Mouse (Mus musculus) kidney, adult 2 months (tissue): ENCODE measurements around the gene Lyg1. TPM values are rescaled to one million over a fixed set of nuclear protein-coding genes. Genes with fewer than 3 reads are reported as not detected.

ENCODE experiments used
- DNase-seq: peaks from one replicate; pipeline ENCODE4 v3.0.0; 2021
- H3K27ac ChIP-seq: fragments of 200-500 bp; 2 replicates; pipeline ENCODE4 v1.5.1; 2012; ENCODE audit warnings: low read depth, low read length, control low read depth, inconsistent platforms; ENCODE audit not compliant: insufficient read depth
- H3K27me3 ChIP-seq: fragments of 200-500 bp; replicated peaks from 2 replicates; pipeline ENCODE4 v1.6.1; 2012; ENCODE audit warnings: mild to moderate bottlenecking, moderate library complexity, low read length, inconsistent platforms; ENCODE audit not compliant: control insufficient read depth, insufficient read depth
- H3K36me3 ChIP-seq: fragments of 200-500 bp; 2 replicates; pipeline ENCODE4 v1.6.1; 2012; ENCODE audit warnings: mild to moderate bottlenecking, moderate library complexity, low read length, inconsistent platforms; ENCODE audit not compliant: control insufficient read depth, insufficient read depth
- H3K4me1 ChIP-seq: fragments of 200-500 bp; 2 replicates; pipeline ENCODE4 v1.6.1; 2011; ENCODE audit warnings: low read length; ENCODE audit not compliant: control insufficient read depth, insufficient read depth
- H3K4me3 ChIP-seq: fragments of 200-500 bp; 2 replicates; pipeline ENCODE4 v1.5.1; 2011; ENCODE audit warnings: mild to moderate bottlenecking, low read depth, low read length, control low read depth; ENCODE audit not compliant: insufficient read depth
- CTCF ChIP-seq: fragments of 200-500 bp; conservative IDR thresholded peaks from 2 replicates; pipeline ENCODE4 v1.5.1; 2011; ENCODE audit warnings: low read depth, mild to moderate bottlenecking, control low read depth, low read length, moderate library complexity, mixed read lengths; ENCODE audit not compliant: insufficient read depth, insufficient read length
- POLR2A ChIP-seq: fragments of 200-500 bp; IDR thresholded peaks from one replicate; pipeline ENCODE4 v1.6.1; 2011; ENCODE audit warnings: low read depth, low read length, control low read depth
- WGBS: fragments of 180-500 bp; shearing (Covaris S2); methylation state at CpG from one replicate; pipeline ENCODE4 v1.1.7; 2018; 5-methylcytosine and 5-hydroxymethylcytosine counted together
- polyA plus RNA-seq: library from polyadenylated mRNA; depleted of rRNA; stranded (reverse); fragments of >200 nt; gene quantifications from 2 replicates; pipeline ENCODE4 v1.2.3, GENCODE M21; 2012

The Lyg1 gene
- polyA plus RNA-seq, 1 experiment = not detected

DNA sequence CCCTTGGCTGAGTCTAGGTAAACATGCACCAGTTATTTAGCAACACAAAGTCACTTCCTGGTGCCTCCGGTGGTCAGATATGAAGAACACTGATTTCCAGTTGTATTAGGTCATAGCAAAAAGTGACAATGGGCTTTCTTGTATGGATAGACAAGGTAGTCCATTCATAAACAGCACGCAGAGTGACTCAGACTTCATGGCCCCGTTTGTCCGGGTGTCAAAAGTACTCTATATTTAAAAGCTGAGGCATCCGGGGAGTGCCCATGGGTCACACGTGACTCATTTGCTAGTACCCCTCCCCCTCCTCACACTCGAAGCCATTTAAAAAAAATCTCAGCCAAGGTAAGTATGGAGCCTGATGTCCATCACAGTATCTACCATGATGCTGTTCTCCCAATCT lies 2.8 kb downstream of the Lyg1 start:
- 79% methylated on average over 7 of the region's 7 CpGs for WGBS
- no peak for TF ChIP-seq POLR2A
- TF ChIP-seq CTCF = no peak
- Histone ChIP-seq H3K4me3 (no peak overlapping the region), H3K36me3 (no peaks in the 10 kb centered on the region), H3K27ac (no peak overlapping the region), H3K27me3 (no peaks in the 10 kb centered on the region), H3K4me1 (no peaks in the 10 kb centered on the region)
- no peak for DNase-seq

- no peak overlapping the region for H3K27ac ChIP-seq
- TF ChIP-seq POLR2A (no peak), CTCF (no peak)
- no peaks in the 10 kb centered on the region for H3K27me3 ChIP-seq
- 92% methylated on average over 2 of the region's 2 CpGs for WGBS
- H3K4me3 ChIP-seq = no peak overlapping the region
- DNase-seq = no peak
- H3K36me3 ChIP-seq = no peaks in the 10 kb centered on the region
- no peaks in the 10 kb centered on the region for H3K4me1 ChIP-seq
Observed at GRCm38 (mm10) chr1:37948906-37949305, 8.7 kb downstream of the Lyg1 start.

DNA sequence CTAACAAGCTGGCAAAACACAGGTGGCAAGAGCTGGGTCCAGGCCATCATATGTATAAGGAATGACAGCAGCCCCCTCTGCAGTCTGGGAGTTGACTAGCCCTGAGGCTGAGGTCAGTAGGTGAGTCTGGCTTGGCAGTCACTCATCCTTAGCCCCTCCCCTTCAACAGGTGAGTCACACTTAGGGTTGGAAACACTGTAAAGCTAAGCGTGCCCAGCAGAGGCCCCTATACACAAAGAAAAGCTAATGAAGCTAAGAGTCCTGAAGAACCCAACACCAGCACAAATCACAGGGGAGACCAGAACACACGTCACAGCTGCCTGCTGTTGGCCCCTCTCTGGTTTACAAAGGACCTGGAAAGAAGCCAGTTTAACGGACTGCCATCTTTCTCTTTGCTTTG lies 25.8 kb downstream of the Lyg1 start:
- Histone ChIP-seq H3K36me3 (no peaks in the 10 kb centered on the region), H3K27me3 (no peaks in the 10 kb centered on the region), H3K4me1 (no peaks in the 10 kb centered on the region), H3K27ac (no peak overlapping the region), H3K4me3 (no peak overlapping the region)
- TF ChIP-seq POLR2A = no peak
- no peak; the same call in 1 of the 2 replicates for TF ChIP-seq CTCF
- 21% methylated on average over 3 of the region's 3 CpGs for WGBS
- DNase-seq = peak; percentile 57

- TF ChIP-seq POLR2A (no peak), CTCF (no peak)
- H3K4me3 ChIP-seq = no peak overlapping the region
- DNase-seq = no peak
- 78% methylated on average over 8 of the region's 8 CpGs for whole genome bisulfite sequencing
- no peak overlapping the region for H3K27ac ChIP-seq
- no peaks in the 10 kb centered on the region for H3K27me3 ChIP-seq
- H3K4me1 ChIP-seq = no peaks in the 10 kb centered on the region
- H3K36me3 ChIP-seq = no peaks in the 10 kb centered on the region
Observed at GRCm38 (mm10) chr1:37925971-37926370, 31.6 kb downstream of the Lyg1 start.

DNA sequence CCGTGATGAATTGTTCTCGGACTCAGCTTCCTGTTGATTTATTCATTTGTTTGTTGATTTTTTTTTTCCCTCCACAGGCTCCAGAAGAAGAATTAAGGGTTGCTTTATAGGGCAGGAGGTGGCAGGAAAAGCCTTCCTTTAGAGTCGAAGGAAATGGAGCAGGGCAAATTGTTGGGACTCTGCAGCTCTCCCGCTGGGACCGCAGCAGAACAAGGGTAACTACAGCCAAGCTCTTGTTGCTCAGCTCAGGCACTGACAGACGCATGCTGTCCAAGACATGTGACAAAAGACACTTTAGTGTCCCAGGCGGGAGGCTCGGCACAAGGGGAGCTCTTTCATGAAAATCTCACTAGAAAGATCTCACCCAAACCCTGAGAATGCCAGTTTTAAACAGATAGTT lies 35.0 kb downstream of the Lyg1 start:
- Histone ChIP-seq H3K4me1 (no peaks in the 10 kb centered on the region), H3K27me3 (no peaks in the 10 kb centered on the region), H3K4me3 (no peak overlapping the region), H3K36me3 (no peaks in the 10 kb centered on the region), H3K27ac (no peak overlapping the region)
- no peak for DNase-seq
- TF ChIP-seq CTCF (no peak), POLR2A (no peak)
- WGBS = 38% methylated on average over 8 of the region's 8 CpGs

DNA sequence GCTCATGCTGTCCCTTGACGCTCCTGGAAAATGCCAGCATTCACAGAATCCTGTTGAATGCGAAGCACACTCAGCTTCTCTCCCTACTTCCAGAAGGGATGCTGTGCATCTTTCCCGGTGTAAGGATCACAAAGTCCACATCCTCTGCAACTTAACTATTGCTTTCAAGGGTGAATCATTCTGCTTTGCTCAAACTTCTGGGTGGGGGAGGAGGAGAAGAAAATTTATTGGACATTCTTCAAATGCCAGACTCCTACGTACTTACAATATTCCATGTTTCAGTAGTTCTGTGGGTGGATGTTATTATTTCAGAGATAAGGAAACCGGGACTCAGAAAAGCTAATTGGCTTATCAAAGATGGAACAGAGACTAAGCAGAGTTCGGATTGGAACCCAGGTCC lies 39.5 kb downstream of the Lyg1 start:
- no peak for DNase-seq
- Histone ChIP-seq H3K4me1 (no peaks in the 10 kb centered on the region), H3K27ac (no peak overlapping the region), H3K27me3 (no peaks in the 10 kb centered on the region; the same call in 1 of the 2 replicates), H3K4me3 (no peak overlapping the region), H3K36me3 (no peaks in the 10 kb centered on the region)
- 64% methylated on average over 6 of the region's 6 CpGs for WGBS
- no peak for TF ChIP-seq CTCF
- TF ChIP-seq POLR2A = no peak

GRCm38 (mm10) chr1:37917666-37918065 lies 39.9 kb downstream of the Lyg1 start:
- Histone ChIP-seq H3K27me3 (no peaks in the 10 kb centered on the region; the same call in 1 of the 2 replicates), H3K27ac (no peak overlapping the region), H3K4me3 (no peak overlapping the region), H3K4me1 (no peaks in the 10 kb centered on the region), H3K36me3 (no peaks in the 10 kb centered on the region)
- no peak for DNase-seq
- 78% methylated on average over 13 of the region's 13 CpGs for WGBS
- no peak for TF ChIP-seq CTCF
- TF ChIP-seq POLR2A = no peak
